In genomic region chr3:88684980-88685941, GRCm38 (mm10) we compare ENCODE assay signal across 8 mouse cellular contexts. TPM values are rescaled to one million over a fixed set of nuclear protein-coding genes. Genes with fewer than 3 reads are reported as not detected.
A peak's percentile ranks its signal among the peaks of the same experiment; 100 is the strongest.
DNase-seq lines count a peak whose midpoint lies in the region; ATAC-seq and TF ChIP-seq lines count a peak whose summit lies in the region.

TSS of gene Khdc4 (plus strand) at chr3:88685803.

- TF ChIP-seq CTCF in bone marrow macrophage, adult 2 months (IDR thresholded peaks at IDR 0.05; ENCODE audit: low read depth, low read length): no peak
- TF ChIP-seq CTCF in embryonic fibroblast, embryonic 13.5 days (IDR thresholded peaks at IDR 0.05; ENCODE audit: borderline replicate concordance, insufficient read depth, low read length): no peak

- peak within 1 kb of the TSS; percentile 89 for H3K4me3 ChIP-seq in bone marrow macrophage, adult 2 months (ENCODE audit: insufficient read depth, low read length)
- H3K4me3 ChIP-seq in embryonic fibroblast, embryonic 13.5 days (ENCODE audit: insufficient read depth, low read length): peak within 1 kb of the TSS; percentile 98
- peak within 1 kb of the TSS; percentile 99 for H3K4me3 ChIP-seq in kidney, embryonic 14.5 days (ENCODE audit: low read length)
- peak within 1 kb of the TSS; percentile 84 for H3K4me3 ChIP-seq in limb, embryonic 15.5 days

- peak; percentile 99 for ATAC-seq in kidney, embryonic 14.5 days (ENCODE audit: low FRiP score, low TSS enrichment)
- ATAC-seq in limb, embryonic 15.5 days (ENCODE audit: insufficient number of reproducible peaks, low FRiP score, low TSS enrichment, low read depth): peak; percentile 99

- H3K27me3 ChIP-seq in kidney, embryonic 14.5 days (ENCODE audit: control insufficient read depth, insufficient read depth, low read length): no peaks in the 10 kb centered on the region
- H3K27me3 ChIP-seq in limb, embryonic 15.5 days: no peaks in the 10 kb centered on the region

- peaks cover 9% of the 10 kb centered on the region for H3K4me1 ChIP-seq in bone marrow macrophage, adult 2 months (ENCODE audit: control insufficient read depth, insufficient read depth, low read length)
- H3K4me1 ChIP-seq in embryonic fibroblast, embryonic 13.5 days (ENCODE audit: control insufficient read depth, insufficient read depth, low read length): peaks cover 3% of the 10 kb centered on the region
- peaks cover 7% of the 10 kb centered on the region; the same call in 1 of the 2 replicates for H3K4me1 ChIP-seq in kidney, embryonic 14.5 days (ENCODE audit: control insufficient read depth, insufficient read depth, low read length)
- H3K4me1 ChIP-seq in limb, embryonic 15.5 days: peaks cover 12% of the 10 kb centered on the region

- peak within 1 kb of the TSS; percentile 88 for H3K27ac ChIP-seq in bone marrow macrophage, adult 2 months (ENCODE audit: insufficient read depth, low read depth, low read length)
- peak within 1 kb of the TSS; percentile 86 for H3K27ac ChIP-seq in embryonic fibroblast, embryonic 13.5 days (ENCODE audit: insufficient read depth, low read length)
- H3K27ac ChIP-seq in kidney, embryonic 14.5 days (ENCODE audit: low read depth, low read length): peak within 1 kb of the TSS; percentile 98
- H3K27ac ChIP-seq in limb, embryonic 15.5 days: peak within 1 kb of the TSS; percentile 100

- WGBS in kidney, embryonic 14.5 days: under 1% methylated on average over 47 of the region's 47 CpGs
- WGBS in limb, embryonic 15.5 days: under 1% methylated on average over 47 of the region's 47 CpGs

- no peak for TF ChIP-seq POLR2A in bone marrow macrophage, adult 2 months (IDR thresholded peaks at IDR 0.05; ENCODE audit: borderline replicate concordance, low read depth, low read length)
- TF ChIP-seq POLR2A in embryonic fibroblast, embryonic 13.5 days (IDR thresholded peaks at IDR 0.05; ENCODE audit: low read depth, low read length): peak; percentile 87

- peaks cover 26% of the 10 kb centered on the region for H3K36me3 ChIP-seq in kidney, embryonic 14.5 days (ENCODE audit: control insufficient read depth, insufficient read depth, low read length)
- H3K36me3 ChIP-seq in limb, embryonic 15.5 days: peaks cover 26% of the 10 kb centered on the region

- peak within 1 kb of the TSS; percentile 94 for H3K4me2 ChIP-seq in kidney, embryonic 14.5 days (replicated peaks; ENCODE audit: low read depth, low read length)
- H3K4me2 ChIP-seq in limb, embryonic 15.5 days: peak within 1 kb of the TSS; percentile 75

- H3K9me3 ChIP-seq in kidney, embryonic 14.5 days (ENCODE audit: control insufficient read depth, low read length): no peaks in the 10 kb centered on the region
- H3K9me3 ChIP-seq in limb, embryonic 15.5 days: no peaks in the 10 kb centered on the region

- DNase-seq in A20 (ENCODE audit: low read depth, low spot score): peak; percentile 97
- peak; percentile 99 for DNase-seq in heart, adult 9 months (ENCODE audit: low spot score in 2 of 2)
- DNase-seq in monocyte, adult 2 months (ENCODE audit: low read depth in 1 of 2, low spot score in 2 of 2): peak; percentile 84 to 89
- peak; percentile 97 for DNase-seq in spleen, postnatal 36 days (ENCODE audit: low spot score in 2 of 2)

- H3K9ac ChIP-seq in kidney, embryonic 14.5 days (ENCODE audit: low read depth, low read length): peak within 1 kb of the TSS; percentile 99
- peak within 1 kb of the TSS; percentile 99 for H3K9ac ChIP-seq in limb, embryonic 15.5 days

RNA-seq across cellular contexts. Expression of gene Khdc4, which starts in this region (rescaled TPM):
- polyA plus RNA-seq in bone marrow macrophage, adult 2 months (2012; ENCODE audit: insufficient read depth, insufficient read length, missing spikeins): 40.7 and 48.4 TPM in 2 replicates
- 64.1 and 68.9 TPM in 2 replicates for polyA plus RNA-seq in embryonic fibroblast, embryonic 13.5 days (2011; ENCODE audit: insufficient read length, low read depth, missing spikeins)
- 58.1 and 103 TPM in 2 replicates for polyA plus RNA-seq in kidney, embryonic 14.5 days (2014; fragmentation: Nextera tagmentation; extraction: Ambion mirVana)
- polyA plus RNA-seq in limb, embryonic 15.5 days (2015; fragmentation: Nextera tagmentation; extraction: Ambion mirVana): 77.9 and 86.7 TPM in 2 replicates

Comparison
In these comparisons a context has a peak if more than half of its experiments do, and no peak if none do; other contexts are left out.
1. Peak in every context shown above with its lines: DNase-seq, ATAC-seq, H3K4me3 ChIP-seq and H3K27ac ChIP-seq.